Mouse (Mus musculus) embryo, embryonic 11.5 days (tissue): ENCODE results near the gene Gm33543.

Source experiments
- DNase-seq: peaks from one replicate; pipeline ENCODE4 v3.0.0-alpha.2; 2012; ENCODE audit warnings: low read depth, low spot score

Gene Gm33543

DNA sequence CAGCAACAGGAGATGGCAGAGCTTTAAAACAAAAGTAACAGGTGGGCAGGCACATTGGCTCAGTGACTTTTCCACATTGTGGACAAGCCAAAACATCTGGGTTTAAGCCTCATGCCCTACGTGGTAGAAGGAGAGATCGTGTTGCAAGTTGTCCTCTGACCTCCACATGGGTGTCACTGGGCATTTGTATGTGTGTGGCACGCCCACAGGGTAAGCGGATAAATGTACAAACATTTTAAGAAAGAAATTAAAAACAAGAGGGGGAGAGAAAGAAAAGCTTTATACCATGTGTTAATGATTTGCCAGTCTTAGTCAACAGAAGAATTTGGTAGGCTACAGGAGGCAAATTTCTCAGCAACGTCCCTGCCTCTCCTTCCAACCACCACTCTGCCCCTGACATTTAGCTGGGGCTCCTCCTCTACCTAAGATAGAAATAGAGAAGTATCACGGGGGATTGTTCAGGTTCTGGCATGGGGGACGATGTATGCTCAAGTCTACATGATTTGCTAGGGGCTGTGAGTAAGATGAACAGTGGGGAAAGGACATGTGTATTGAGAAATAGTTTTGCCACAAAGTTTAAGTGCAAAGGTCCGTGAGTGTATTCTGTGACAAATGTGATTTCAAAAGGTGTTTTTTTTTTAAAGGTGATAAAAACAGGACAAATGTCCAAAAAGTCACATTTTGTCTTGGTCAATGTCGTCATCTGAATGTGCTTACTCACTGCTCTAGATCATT is 6.0 kb downstream of the Gm33543 start:
- no peak for DNase-seq

GRCm38 (mm10) chr10:95830891-95831290 is 11.8 kb downstream of the Gm33543 start:
- no peak for DNase-seq

DNA sequence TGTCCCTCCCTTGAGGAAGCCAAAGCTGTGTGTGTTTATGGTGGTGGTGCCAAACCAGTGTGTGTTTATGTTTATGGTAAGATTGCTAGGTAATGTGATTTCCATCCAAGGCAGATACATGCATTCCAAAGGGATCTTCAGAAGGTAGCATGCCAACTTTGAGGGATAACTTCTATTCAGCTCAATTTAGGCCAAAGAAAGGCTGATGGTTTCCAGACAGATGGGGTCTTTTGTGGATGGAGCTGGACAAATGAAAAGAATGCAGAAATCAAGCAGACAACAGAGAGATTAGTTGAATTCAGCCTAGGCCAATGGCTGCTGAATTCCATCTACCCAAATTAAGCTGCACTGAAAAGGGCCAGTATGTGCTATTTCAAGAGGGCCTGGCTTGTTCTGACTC is 13.3 kb downstream of the Gm33543 start:
- no peak for DNase-seq

GRCm38 (mm10) chr10:95828374-95828773 is 14.4 kb downstream of the Gm33543 start:
- DNase-seq = no peak

- peak; percentile 19 for DNase-seq
Measured at GRCm38 (mm10) chr10:95825651-95826050, 17.1 kb downstream of the Gm33543 start.

GRCm38 (mm10) chr10:95818506-95818905 is 24.2 kb downstream of the Gm33543 start:
- DNase-seq = no peak

GRCm38 (mm10) chr10:95817419-95818161 is 25.1 kb downstream of the Gm33543 start:
- DNase-seq = no peak

DNA sequence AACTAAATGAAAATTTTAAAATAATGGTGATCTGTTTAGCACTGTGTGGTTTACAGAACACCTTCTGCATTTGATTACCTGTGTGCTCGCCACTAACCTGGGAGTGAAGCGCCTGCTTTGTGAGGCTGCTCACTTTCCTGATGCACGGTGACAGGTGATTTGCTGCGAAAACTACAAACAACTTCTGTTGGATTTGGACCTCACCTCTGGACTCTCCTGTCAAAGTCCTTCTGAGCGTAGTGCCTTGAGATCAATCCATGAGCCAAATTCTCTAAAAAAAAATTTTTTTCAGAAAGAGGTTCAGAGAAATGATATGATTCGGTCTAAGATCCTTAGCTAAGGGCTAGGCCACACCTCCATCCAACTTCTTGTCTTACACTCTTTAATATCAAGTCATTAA is 28.4 kb downstream of the Gm33543 start:
- no peak for DNase-seq

- DNase-seq = no peak
Measured at GRCm38 (mm10) chr10:95811869-95812268, 30.9 kb downstream of the Gm33543 start.

GRCm38 (mm10) chr10:95801443-95801811 is 41.3 kb downstream of the Gm33543 start:
- no peak for DNase-seq

DNA sequence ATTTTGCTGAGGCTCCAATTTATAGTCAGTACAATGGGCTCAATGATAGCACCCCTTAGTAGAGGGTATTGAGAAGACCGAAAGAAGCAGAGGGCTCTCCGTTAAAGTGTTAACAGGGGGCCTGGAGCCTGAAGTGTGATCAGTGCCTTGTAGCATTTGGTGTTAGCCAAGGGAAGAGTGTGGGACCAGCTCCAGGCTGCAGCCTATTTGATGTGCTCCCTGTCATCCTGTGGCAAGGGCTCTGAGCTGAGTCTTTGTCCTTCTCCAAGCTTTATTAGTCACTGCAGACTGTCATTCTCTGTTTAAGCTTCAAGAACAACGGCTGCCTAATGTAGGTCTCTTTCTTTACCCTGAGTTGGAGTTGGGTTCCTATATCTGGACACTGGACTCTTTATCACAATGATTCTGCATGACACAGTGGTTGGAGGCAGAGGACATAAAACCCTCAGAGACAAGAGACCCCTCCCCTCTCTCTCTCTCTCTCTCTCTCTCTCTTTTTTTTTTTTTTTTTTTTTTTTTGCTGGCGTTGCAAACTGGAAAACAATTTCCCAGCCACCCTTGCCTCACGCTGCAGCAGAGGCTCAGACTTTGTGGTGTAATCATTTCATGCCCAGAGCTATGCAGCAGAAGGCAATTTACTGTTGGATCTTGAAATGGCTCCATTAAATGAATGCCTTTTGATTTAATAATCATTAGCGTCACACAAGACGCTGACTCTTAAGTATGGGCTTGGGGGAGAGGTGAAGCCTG is 41.9 kb downstream of the Gm33543 start:
- DNase-seq = no peak

- DNase-seq = no peak
Measured at GRCm38 (mm10) chr10:95797645-95798395, 44.9 kb downstream of the Gm33543 start.

DNA sequence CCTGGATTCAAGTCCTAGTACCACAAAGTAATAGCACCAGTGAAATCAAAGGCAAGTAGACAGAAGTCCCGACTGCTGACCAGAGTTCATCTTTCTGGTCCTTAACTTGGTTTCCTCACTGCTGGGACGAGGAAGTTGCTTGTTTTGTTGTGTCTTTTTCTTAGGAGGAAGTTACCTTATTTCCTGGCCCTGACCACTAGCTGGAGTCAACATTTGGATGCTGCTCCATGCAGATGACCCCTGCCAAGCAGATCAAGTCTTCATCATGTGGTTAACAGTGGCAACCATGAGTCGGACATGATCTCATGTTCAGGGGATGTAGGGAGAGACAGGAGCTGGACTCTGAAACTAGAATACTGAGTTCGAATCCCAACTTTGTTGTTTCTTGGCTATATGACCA is 47.2 kb downstream of the Gm33543 start:
- no peak for DNase-seq

- DNase-seq = no peak
Measured at GRCm38 (mm10) chr10:95794706-95795105, 48.0 kb downstream of the Gm33543 start.

DNA sequence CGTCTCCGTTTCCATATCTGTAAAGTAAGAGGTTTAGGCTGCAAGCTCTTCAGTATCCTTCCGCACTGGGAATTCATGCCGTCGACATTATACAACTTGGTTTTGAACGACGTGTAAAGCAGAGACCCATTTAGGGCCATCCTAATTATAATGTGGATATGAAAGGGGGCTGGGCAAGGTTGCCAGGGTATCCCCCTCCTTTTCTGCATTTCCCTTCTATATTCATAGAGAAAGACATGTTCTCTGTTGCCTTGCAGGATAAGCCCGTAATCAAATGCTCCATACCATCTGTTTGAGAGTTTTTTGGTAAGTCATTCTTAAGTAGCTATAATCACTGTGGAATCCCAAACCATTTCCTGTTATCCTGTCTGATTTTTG is 51.3 kb downstream of the Gm33543 start:
- DNase-seq = no peak

- no peak for DNase-seq
Measured at GRCm38 (mm10) chr10:95790771-95791426, 51.8 kb downstream of the Gm33543 start.

GRCm38 (mm10) chr10:95787176-95787575 is 55.6 kb downstream of the Gm33543 start:
- no peak for DNase-seq

GRCm38 (mm10) chr10:95784837-95785236 is 57.9 kb downstream of the Gm33543 start:
- no peak for DNase-seq

GRCm38 (mm10) chr10:95780881-95781600 is 61.7 kb downstream of the Gm33543 start:
- DNase-seq = no peak

DNA sequence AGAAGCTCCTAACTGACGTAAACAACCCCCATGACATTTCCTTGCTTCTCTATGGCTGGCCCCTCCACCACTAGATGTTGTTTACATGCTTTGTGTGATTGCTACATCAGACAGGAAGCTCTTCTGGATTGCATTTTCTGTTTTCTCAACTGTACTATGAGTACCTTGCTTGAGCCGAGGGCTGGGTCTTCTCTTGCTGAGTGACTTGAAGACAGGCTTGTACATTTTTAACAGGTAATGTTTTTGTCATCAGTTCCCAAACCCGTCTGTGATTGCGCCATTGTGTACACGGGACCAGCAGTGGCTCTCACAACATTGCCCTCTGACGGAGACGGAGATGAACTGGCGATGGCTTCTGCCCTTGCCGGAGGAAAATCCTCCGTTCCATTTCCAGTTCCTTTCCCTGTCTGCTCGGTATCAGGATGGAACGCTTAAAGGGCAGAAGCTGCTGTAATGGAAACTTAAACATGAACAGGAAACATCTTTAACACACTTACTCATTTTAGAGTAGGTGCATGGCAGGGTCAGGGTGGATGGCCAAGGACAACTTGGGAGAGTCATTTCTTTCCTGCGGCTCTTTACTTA is 62.8 kb downstream of the Gm33543 start:
- no peak for DNase-seq
